In the genomic region with DNA sequence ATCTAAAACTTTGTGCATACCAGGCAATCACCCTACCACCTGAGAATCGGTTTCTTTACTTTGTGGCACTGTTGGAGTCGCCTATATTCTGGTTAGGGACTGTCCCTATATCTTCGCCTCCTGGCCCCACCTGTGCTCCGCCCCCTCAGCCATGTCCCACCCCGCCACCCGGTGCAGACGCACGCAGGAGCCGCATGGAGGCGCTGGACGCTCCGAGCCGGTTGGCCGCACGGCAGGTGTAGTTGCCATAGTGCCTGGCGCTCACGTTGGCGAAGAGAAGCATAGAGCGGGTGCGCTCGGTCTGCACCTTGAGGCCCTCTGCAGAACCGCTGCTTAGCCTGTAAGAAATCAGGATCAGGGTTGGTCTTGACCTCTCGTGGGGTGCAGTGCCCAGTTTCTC, we compare ENCODE assay signal across 14 mouse cellular contexts. TPM values are rescaled to one million over a fixed set of nuclear protein-coding genes. Genes with fewer than 3 reads are reported as not detected.
DNase-seq lines count a peak whose midpoint lies in the region; ATAC-seq and TF ChIP-seq lines count a peak whose summit lies in the region.
"Had no signal": no experiment of that assay in that cellular context is flagged by ENCODE, and none has a peak within 500 bp of the region (broad histone marks: within the 10 kb centered on the region; RNA-seq: fewer than 3 reads in every experiment).

No protein-coding gene starts in this region.

- intact Hi-C loops in heart, adult 2 months (cut with DNase I) = no loop called here

- peaks cover 3% of the 10 kb centered on the region; the same call in 1 of the 2 replicates for H3K27me3 ChIP-seq in heart, adult 2 months (ENCODE audit: control insufficient read depth, insufficient read depth, low read length)

- no peak overlapping the region for H3K27ac ChIP-seq in heart, adult 2 months
- H3K27ac ChIP-seq: heart, embryonic 15.5 days had no signal

- no peak for TF ChIP-seq CTCF in heart, adult 2 months (IDR thresholded peaks at IDR 0.05)

- ATAC-seq in activated CD4-positive, CD25-positive, alpha-beta regulatory T cell, adult 4 months = peak; percentile 83
- peak; percentile 77 for ATAC-seq in megakaryocyte progenitor cell, adult 5-6 weeks (replicated peaks; ENCODE audit: poor library complexity)

- no peak overlapping the region for H3K9ac ChIP-seq in heart, adult 2 months (ENCODE audit: low read depth, low read length)
- H3K9ac ChIP-seq: heart, embryonic 15.5 days had no signal

- no peak for TF ChIP-seq EP300 in heart, adult 2 months (IDR thresholded peaks at IDR 0.05; ENCODE audit: insufficient read depth, low read depth, low read length)

- no peaks in the 10 kb centered on the region for H3K36me3 ChIP-seq in heart, adult 2 months (ENCODE audit: control insufficient read depth, insufficient read depth, low read length)
- H3K36me3 ChIP-seq: heart, embryonic 15.5 days had no signal

- H3K79me2 ChIP-seq in heart, adult 2 months (replicated peaks; ENCODE audit: control insufficient read depth, insufficient read depth, low read length) = no peaks in the 10 kb centered on the region

- H3K4me1 ChIP-seq in heart, adult 2 months (ENCODE audit: control insufficient read depth, insufficient read depth, low read length) = no peaks in the 10 kb centered on the region

- DNase-seq in embryo, embryonic 10 days (ENCODE audit: low spot score) = peak; percentile 14
- DNase-seq in embryo, embryonic 9.5 days (ENCODE audit: extremely low spot score) = no peak
- peak; percentile 16 for DNase-seq in lung, postnatal 36 days
- no peak for DNase-seq in lung, postnatal 10 days
- DNase-seq in heart, adult 2 months = no peak
- no peak for DNase-seq in Muller cell, postnatal 12 days (ENCODE audit: inconsistent ontology term)
- DNase-seq: adrenal gland, adult 2 months; cerebellum, adult 2 months had no signal

- no peak overlapping the region for H3K4me3 ChIP-seq in heart, adult 2 months
- H3K4me3 ChIP-seq: heart, embryonic 15.5 days; myocyte had no signal

- WGBS in heart, adult 2 months = 8% methylated on average over 23 of the region's 23 CpGs

- no peak for TF ChIP-seq POLR2A in heart, adult 2 months (IDR thresholded peaks at IDR 0.05; ENCODE audit: insufficient read depth, low read depth, low read length)

RNA-seq across cellular contexts. Expression of gene Vsig10l, which starts 12.8 kb away (rescaled TPM):
- 1 to 10 TPM; 1.2 to 4.3 TPM for polyA plus RNA-seq in activated CD4-positive, CD25-positive, alpha-beta regulatory T cell, adult 4 months (2017; shearing (Covaris generic))
- total RNA-seq in megakaryocyte progenitor cell, adult 5-6 weeks (2015) = 6.4 and 6.5 TPM in 2 replicates
- 4.6 and 6.1 TPM in 2 replicates for total RNA-seq in megakaryocyte progenitor cell, adult 5-6 weeks (2017)
- total RNA-seq in heart, adult 2 months (2021) = 1 to 10 TPM; 1.0 to 1.1 TPM
- polyA plus RNA-seq in heart, adult 2 months (2012; rRNA removed) = 3.0 TPM in 2 replicates

RNA-seq across cellular contexts. Expression of gene Iglon5, which starts 14.2 kb away (rescaled TPM):
- not detected for polyA plus RNA-seq in activated CD4-positive, CD25-positive, alpha-beta regulatory T cell, adult 4 months (2017; shearing (Covaris generic))
- not detected in 2 replicates for total RNA-seq in megakaryocyte progenitor cell, adult 5-6 weeks (2015)
- not detected in 2 replicates for total RNA-seq in megakaryocyte progenitor cell, adult 5-6 weeks (2017)
- total RNA-seq in heart, adult 2 months (2021) = under 1 TPM; 0.14 to 0.16 TPM
- 0.56 and 0.78 TPM in 2 replicates for polyA plus RNA-seq in heart, adult 2 months (2012; rRNA removed)
- polyA plus RNA-seq: heart, embryonic 15.5 days had no signal

RNA-seq across cellular contexts. Expression of gene 4931406B18Rik, which starts 30.0 kb away (rescaled TPM):
- polyA plus RNA-seq in activated CD4-positive, CD25-positive, alpha-beta regulatory T cell, adult 4 months (2017; shearing (Covaris generic)) = not detected
- total RNA-seq in megakaryocyte progenitor cell, adult 5-6 weeks (2015) = not detected in 2 replicates
- total RNA-seq in megakaryocyte progenitor cell, adult 5-6 weeks (2017) = not detected in 2 replicates
- total RNA-seq in heart, adult 2 months (2021) = not detected
- polyA plus RNA-seq in heart, adult 2 months (2012; rRNA removed) = not detected in 2 replicates
- total RNA-seq: adrenal gland, adult 2 months had no signal
- polyA plus RNA-seq: adrenal gland, adult 2 months; cerebellum, adult 2 months; heart, embryonic 15.5 days; large intestine, adult 2 months; liver, embryonic 11.5 days; myocyte had no signal

RNA-seq across cellular contexts. Expression of gene Gm45233, which starts 31.8 kb away (rescaled TPM):
- polyA plus RNA-seq in activated CD4-positive, CD25-positive, alpha-beta regulatory T cell, adult 4 months (2017; shearing (Covaris generic)) = not detected
- total RNA-seq in megakaryocyte progenitor cell, adult 5-6 weeks (2015) = not detected in 2 replicates
- 1.8 and 2.3 TPM in 2 replicates for total RNA-seq in megakaryocyte progenitor cell, adult 5-6 weeks (2017)
- under 1 TPM; 0.73 to 0.82 TPM for total RNA-seq in heart, adult 2 months (2021)
- 2.2 and 4.7 TPM in 2 replicates for polyA plus RNA-seq in heart, adult 2 months (2012; rRNA removed)
- polyA plus RNA-seq: large intestine, adult 2 months had no signal

RNA-seq across cellular contexts. Expression of gene Etfb, which starts 31.8 kb away (rescaled TPM):
- polyA plus RNA-seq in activated CD4-positive, CD25-positive, alpha-beta regulatory T cell, adult 4 months (2017; shearing (Covaris generic)) = 100 to 1,000 TPM; 235 to 271 TPM
- 450 and 456 TPM in 2 replicates for total RNA-seq in megakaryocyte progenitor cell, adult 5-6 weeks (2015)
- total RNA-seq in megakaryocyte progenitor cell, adult 5-6 weeks (2017) = 759 and 825 TPM in 2 replicates
- total RNA-seq in heart, adult 2 months (2021) = 1,000 to 10,000 TPM; 1,250 to 1,384 TPM
- 731 and 1,097 TPM in 2 replicates for polyA plus RNA-seq in heart, adult 2 months (2012; rRNA removed)

Comparison
In these comparisons a context has a peak if more than half of its experiments do, and no peak if none do; other contexts are left out.
1. DNase-seq: peak in embryo, embryonic 10 days (single experiment) and lung, postnatal 36 days (single experiment); none in embryo, embryonic 9.5 days (single experiment), lung, postnatal 10 days (single experiment), heart, adult 2 months (0 of 2) and Muller cell, postnatal 12 days (single experiment).